Mouse (Mus musculus) stomach, embryonic 14.5 days (tissue): Measurements from ENCODE around the gene Lekr1. TPM values are rescaled to one million over a fixed set of nuclear protein-coding genes. Genes with fewer than 3 reads are reported as not detected.
"Not testable (repeated sequence)": the region's sequence is repeated elsewhere in the genome, so short reads cannot be mapped to it uniquely, and the experiment has no call there.

Experiments
- ATAC-seq: fragments of 200-750 bp; cut with Nextera tagmentation; 2 replicates; pipeline ENCODE4 v1.8.0; 2017; ENCODE audit warnings: low read depth, moderate TSS enrichment; ENCODE audit not compliant: insufficient number of reproducible peaks, insufficient read depth, low FRiP score
- H3K27ac ChIP-seq: fragments of 300-500 bp; sonication (generic); 2 replicates; pipeline ENCODE4 v1.5.1; 2014; ENCODE audit warnings: mild to moderate bottlenecking, low read length, moderate library complexity, mixed read lengths
- H3K27me3 ChIP-seq: fragments of 300-500 bp; sonication (generic); 2 replicates; pipeline ENCODE4 v1.6.1; 2014; ENCODE audit warnings: low read length, control low read depth, mixed read lengths; ENCODE audit not compliant: control insufficient read depth, insufficient read depth
- H3K36me3 ChIP-seq: fragments of 300-500 bp; sonication (generic); 2 replicates; pipeline ENCODE4 v1.6.1; 2014; ENCODE audit warnings: mild to moderate bottlenecking, control low read depth, low read length, moderate library complexity, mixed read lengths; ENCODE audit not compliant: control insufficient read depth, insufficient read depth
- H3K4me1 ChIP-seq: fragments of 300-500 bp; sonication (generic); 2 replicates; pipeline ENCODE4 v1.6.1; 2014; ENCODE audit warnings: low read length, control low read depth, mixed read lengths; ENCODE audit not compliant: control insufficient read depth, insufficient read depth
- H3K4me2 ChIP-seq: fragments of 300-500 bp; sonication (generic); replicated peaks from 2 replicates; pipeline ENCODE4 v1.6.1; 2014; ENCODE audit warnings: low read depth, low read length, control low read depth
- H3K4me3 ChIP-seq: fragments of 300-500 bp; sonication (generic); 2 replicates; pipeline ENCODE4 v1.5.1; 2014; ENCODE audit warnings: low read depth, low read length, control low read depth
- H3K9ac ChIP-seq: fragments of 300-500 bp; sonication (generic); replicated peaks from 2 replicates; pipeline ENCODE4 v1.6.1; 2014; ENCODE audit warnings: low read depth, mild to moderate bottlenecking, control low read depth, low read length, moderate library complexity, mixed read lengths
- H3K9me3 ChIP-seq: fragments of 300-500 bp; sonication (generic); 2 replicates; pipeline ENCODE4 v1.6.1; 2016; ENCODE audit warnings: low read depth, low read length, control low read depth; ENCODE audit not compliant: control insufficient read depth
- WGBS: fragments of 180-500 bp; shearing (Covaris S2); extraction: QIAGEN DNeasy Blood & Tissue Kit; methylation state at CpG from one replicate; pipeline ENCODE4 v1.1.7; 2014; 5-methylcytosine and 5-hydroxymethylcytosine counted together
- polyA plus RNA-seq: library from polyadenylated mRNA; unstranded; fragments of >200 nt; fragmentation: Nextera tagmentation; extraction: Ambion mirVana; gene quantifications from 2 replicates; pipeline ENCODE4 v1.2.1, GENCODE M21; 2014

Lekr1 gene
- polyA plus RNA-seq, 1 experiment from 2014 or later = 12.3 TPM

DNA sequence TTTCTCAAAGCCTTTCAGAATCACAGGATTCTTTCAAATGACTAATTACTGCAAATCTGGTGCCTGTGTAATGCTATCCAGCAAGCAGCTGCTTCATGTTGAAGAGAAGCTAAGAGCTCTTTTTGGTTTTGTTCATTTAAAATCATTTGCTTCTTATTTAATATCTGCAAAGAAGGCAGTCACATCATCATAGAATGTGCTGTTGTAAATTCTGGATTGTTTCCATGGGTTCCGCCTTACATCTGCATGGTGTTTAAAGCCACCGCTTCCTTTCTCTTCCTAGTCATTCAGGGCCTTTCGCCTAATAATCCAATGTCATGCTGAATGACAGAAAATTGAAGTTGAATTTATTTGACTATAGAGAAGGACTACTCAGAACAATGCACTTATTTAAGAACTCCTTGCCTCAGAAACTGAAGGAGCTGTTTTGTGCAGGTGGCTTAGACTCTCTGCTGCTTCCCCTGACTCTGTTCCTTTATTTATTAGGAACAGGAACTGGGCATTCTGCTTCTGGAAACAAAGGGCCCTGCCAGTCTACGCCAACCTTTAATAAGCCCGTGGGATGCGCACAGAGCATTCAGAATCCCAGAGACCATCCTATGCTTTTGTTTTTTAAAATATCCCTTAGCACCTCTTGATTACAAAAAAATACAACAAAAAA lies 101.3 kb downstream of the Lekr1 start:
- Histone ChIP-seq H3K4me1 (no peaks in the 10 kb centered on the region), H3K9ac (no peak overlapping the region), H3K36me3 (no peaks in the 10 kb centered on the region), H3K4me2 (no peak overlapping the region), H3K9me3 (no peaks in the 10 kb centered on the region), H3K27ac (no peak overlapping the region), H3K4me3 (no peak overlapping the region), H3K27me3 (no peaks in the 10 kb centered on the region)
- ATAC-seq = no peak
- 73% methylated on average over 6 of the region's 6 CpGs for WGBS

DNA sequence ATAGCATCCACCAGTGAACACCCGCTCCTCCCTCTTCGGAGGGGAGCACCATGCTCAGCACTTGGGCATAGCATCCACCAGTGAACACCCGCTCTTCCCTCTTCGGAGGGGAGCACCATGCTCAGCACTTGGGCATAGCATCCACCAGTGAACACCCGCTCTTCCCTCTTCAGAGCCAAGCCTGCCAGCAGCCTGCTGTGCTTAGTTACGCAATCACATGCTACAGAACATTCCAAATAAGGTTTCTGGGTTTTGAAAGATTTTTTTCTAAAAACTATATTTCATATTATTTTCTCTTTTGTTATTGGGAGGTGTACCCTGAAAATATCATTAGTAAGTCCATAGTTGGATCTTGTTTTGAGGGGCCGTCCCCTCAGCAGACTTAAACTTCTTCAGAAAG lies 103.6 kb downstream of the Lekr1 start:
- H3K27ac ChIP-seq, H3K9ac ChIP-seq, H3K27me3 ChIP-seq, H3K4me1 ChIP-seq, H3K9me3 ChIP-seq, H3K36me3 ChIP-seq, H3K4me3 ChIP-seq, ATAC-seq, H3K4me2 ChIP-seq: not testable (repeated sequence)
- WGBS = 95% methylated on average over 7 of the region's 7 CpGs

DNA sequence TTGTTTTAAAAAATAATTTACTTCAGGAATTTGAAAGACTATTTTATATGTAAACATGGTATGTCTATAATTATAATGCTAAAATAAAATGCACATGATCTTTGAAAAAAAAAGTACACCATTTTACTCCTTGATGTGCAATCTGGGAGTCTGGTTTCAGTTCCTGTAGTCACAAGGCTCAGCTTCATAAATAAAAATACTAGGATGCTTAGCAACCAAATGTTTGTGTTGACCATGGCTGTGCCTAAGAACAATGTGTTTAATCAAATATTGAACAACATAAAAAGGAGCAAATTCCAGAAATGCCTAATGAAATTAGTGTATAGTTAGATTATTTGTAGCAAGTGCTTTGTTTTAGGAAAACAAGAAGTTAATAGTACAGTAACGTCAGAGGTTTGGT lies 107.9 kb downstream of the Lekr1 start:
- Histone ChIP-seq H3K36me3 (no peaks in the 10 kb centered on the region), H3K9ac (no peak overlapping the region), H3K4me1 (no peaks in the 10 kb centered on the region), H3K4me3 (no peak overlapping the region), H3K9me3 (no peaks in the 10 kb centered on the region), H3K27ac (no peak overlapping the region), H3K4me2 (no peak overlapping the region), H3K27me3 (no peaks in the 10 kb centered on the region)
- WGBS = 87% methylated on average over 1 of the region's 1 CpGs
- no peak for ATAC-seq

DNA sequence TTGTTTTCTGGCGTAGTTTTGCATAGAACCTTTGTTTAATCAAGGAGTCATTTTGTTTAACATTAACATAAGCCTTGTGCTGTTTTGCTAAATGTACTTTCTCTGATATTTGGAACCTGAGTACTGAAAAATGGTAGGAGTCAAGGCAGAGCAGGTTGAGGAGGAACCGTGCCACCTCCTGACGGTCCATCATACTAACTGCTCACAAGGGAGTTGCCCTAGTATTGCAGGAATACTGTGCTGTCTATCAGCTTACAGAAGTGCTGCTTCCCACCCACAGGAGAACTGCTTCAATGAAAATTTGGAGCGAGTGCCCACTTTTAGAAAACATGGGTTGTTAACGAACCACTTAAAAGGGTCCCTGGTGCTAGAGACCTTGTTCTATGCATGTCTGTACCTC lies 109.1 kb downstream of the Lekr1 start:
- Histone ChIP-seq H3K9me3 (no peaks in the 10 kb centered on the region), H3K4me3 (no peak overlapping the region), H3K36me3 (no peaks in the 10 kb centered on the region), H3K9ac (no peak overlapping the region), H3K27me3 (no peaks in the 10 kb centered on the region), H3K27ac (no peak overlapping the region), H3K4me1 (no peaks in the 10 kb centered on the region), H3K4me2 (no peak overlapping the region)
- no peak for ATAC-seq
- WGBS = 73% methylated on average over 5 of the region's 5 CpGs

DNA sequence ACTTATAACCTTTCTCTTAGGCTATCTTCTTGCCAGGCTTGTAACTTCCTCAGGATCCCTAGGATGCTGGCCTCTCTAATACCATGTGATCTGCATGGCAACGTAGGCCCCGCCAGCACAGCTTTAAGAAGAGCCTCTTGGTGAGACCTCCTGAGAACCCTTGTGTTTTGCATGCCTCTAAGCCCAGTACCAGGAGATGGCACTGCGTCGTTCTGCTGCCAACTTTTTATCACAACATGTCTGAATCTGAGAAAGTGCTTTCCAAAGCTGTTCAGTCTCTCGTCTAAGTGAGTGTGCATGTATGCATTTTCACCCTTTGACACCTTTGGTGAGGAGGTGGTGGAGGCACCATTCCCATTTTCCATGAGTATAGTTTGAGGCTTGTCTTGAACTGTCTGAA lies 116.2 kb downstream of the Lekr1 start:
- no peak overlapping the region for H3K9ac ChIP-seq
- H3K4me3 ChIP-seq = no peak overlapping the region
- ATAC-seq = no peak
- no peaks in the 10 kb centered on the region for H3K4me1 ChIP-seq
- H3K27me3 ChIP-seq = no peaks in the 10 kb centered on the region
- 65% methylated on average over 5 of the region's 5 CpGs for WGBS
- H3K9me3 ChIP-seq = no peaks in the 10 kb centered on the region
- no peak overlapping the region for H3K4me2 ChIP-seq
- H3K36me3 ChIP-seq = no peaks in the 10 kb centered on the region
- H3K27ac ChIP-seq = no peak overlapping the region

DNA sequence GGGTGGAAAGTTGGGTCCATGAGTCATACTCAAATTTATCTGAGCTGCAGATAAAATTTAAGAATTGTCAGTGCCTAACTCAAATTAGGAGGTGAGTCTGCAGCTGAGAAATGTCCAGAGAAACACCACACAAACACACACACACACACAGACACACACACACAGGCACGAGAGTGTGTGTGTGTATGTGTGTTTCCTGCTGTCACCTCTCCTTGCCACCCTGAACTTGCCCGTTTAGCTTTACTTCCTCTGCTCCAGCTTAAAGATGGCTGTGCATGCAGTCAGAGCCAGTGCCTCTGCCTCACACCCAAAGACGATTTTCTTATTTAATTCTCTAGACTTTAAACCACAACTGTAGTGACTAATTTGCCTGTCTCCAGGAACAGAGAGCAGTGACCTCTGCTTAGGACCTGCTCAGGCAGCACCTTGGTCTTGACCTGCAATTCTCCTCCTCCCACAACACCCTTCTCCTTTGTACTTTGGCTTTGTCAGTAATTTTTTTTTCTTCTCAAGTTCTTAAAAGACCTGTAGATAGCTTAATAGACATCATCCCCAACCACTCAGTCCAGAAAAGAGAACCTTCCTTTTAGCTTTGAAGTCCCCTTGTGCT lies 124.2 kb downstream of the Lekr1 start:
- no peak for ATAC-seq
- Histone ChIP-seq H3K4me1 (no peaks in the 10 kb centered on the region), H3K4me2 (no peak overlapping the region), H3K4me3 (no peak overlapping the region), H3K27ac (no peak overlapping the region), H3K36me3 (no peaks in the 10 kb centered on the region), H3K27me3 (no peaks in the 10 kb centered on the region), H3K9me3 (no peaks in the 10 kb centered on the region), H3K9ac (no peak overlapping the region)
- 50% methylated on average over 3 of the region's 3 CpGs for WGBS

DNA sequence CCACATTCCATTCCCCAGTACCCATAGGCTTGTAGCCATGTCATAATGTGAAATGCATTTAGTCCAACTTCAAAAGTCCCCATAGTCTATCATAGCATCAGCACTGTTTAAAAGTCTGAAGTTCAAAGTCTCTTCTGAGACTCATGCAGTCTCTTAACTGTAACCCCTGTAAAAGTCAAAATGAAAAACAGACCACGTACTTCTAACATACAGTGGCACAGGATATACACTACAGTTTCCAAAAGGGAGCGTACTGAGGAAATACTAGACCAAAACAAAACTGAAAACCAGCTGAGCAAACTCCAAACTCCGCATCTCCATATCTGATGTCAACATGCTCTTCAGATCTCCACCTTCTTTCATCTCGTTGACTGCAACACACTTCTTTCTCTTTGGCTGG lies 127.5 kb downstream of the Lekr1 start:
- H3K27me3 ChIP-seq = no peaks in the 10 kb centered on the region
- no peak for ATAC-seq
- no peaks in the 10 kb centered on the region for H3K36me3 ChIP-seq
- no peak overlapping the region for H3K4me3 ChIP-seq
- H3K9ac ChIP-seq = no peak overlapping the region
- no peaks in the 10 kb centered on the region for H3K4me1 ChIP-seq
- 87% methylated on average over 4 of the region's 4 CpGs for WGBS
- no peak overlapping the region for H3K27ac ChIP-seq
- no peak overlapping the region for H3K4me2 ChIP-seq
- H3K9me3 ChIP-seq = no peaks in the 10 kb centered on the region

DNA sequence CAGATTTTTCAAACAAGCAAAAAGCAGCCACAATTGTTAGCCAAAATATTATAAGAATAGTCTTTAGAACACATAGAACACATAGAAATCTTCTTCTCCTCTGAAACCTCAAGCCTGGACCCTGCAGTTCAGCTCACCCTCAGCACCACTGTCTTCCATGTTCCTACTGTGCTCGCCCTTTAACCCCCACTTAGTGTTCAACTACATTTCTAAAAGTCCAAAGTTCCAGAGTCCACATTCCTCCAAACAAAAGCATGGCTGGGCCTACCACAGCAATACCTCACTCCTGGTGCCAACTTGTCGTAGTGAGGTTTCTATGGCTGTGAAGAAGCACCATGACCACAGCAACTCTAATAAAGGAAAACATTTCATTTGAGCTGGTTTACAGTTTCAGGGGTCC lies 128.7 kb downstream of the Lekr1 start:
- H3K27ac ChIP-seq = no peak overlapping the region
- no peak overlapping the region for H3K9ac ChIP-seq
- WGBS = 81% methylated on average over 2 of the region's 2 CpGs
- no peak overlapping the region for H3K4me3 ChIP-seq
- H3K9me3 ChIP-seq = no peaks in the 10 kb centered on the region
- ATAC-seq = no peak
- H3K36me3 ChIP-seq = no peaks in the 10 kb centered on the region
- no peaks in the 10 kb centered on the region for H3K4me1 ChIP-seq
- no peaks in the 10 kb centered on the region for H3K27me3 ChIP-seq
- no peak overlapping the region for H3K4me2 ChIP-seq
